ENCODE assay signal across 8 mouse cellular contexts in the genomic region with DNA sequence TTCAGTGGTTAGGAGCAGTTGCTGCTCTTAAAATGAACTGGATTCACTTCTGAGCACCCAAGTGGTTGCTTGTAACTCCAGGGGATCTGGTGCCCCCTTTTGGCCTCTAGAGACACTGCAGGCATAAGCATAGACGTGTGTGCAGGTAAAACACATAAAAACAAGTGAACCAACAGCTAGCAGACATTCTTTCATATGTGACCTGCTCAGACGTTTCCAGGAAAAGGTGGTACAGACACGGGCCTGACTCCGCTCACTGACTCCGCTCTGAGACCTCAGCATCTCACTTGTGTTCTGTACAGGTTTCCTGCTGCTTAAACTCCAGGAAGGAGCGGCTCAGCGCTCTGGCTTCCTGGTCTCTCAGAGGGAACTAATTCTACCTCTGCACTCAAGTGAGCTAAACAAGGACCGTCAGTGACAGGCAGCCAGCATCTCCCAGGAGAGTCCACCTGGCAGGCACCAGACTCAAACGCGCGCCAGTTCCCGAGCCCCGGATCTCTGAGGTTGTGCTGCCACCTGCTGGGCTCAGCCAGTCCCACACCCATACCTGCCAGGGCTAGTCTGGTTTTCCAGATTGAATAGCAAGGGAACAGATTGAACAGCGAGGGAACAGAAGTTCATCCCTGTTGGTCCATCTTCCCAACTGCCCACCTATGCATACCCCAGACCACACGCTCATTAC. TPM values are rescaled to one million over a fixed set of nuclear protein-coding genes. Genes with fewer than 3 reads are reported as not detected.
DNase-seq lines count a peak whose midpoint lies in the region; ATAC-seq lines count a peak whose summit lies in the region.

No protein-coding gene starts in this region.

- ATAC-seq in common myeloid progenitor, adult 5-6 weeks (replicated peaks; ENCODE audit: low read depth, poor library complexity, severe bottlenecking): peak; percentile 99
- ATAC-seq in megakaryocyte-erythroid progenitor cell, adult 5-6 weeks (replicated peaks; ENCODE audit: low FRiP score, low TSS enrichment, poor library complexity, severe bottlenecking): peak; percentile 92

- DNase-seq in ZHBTc4 (ENCODE audit: low read depth, low spot score): peak; percentile 85
- DNase-seq in gastrocnemius, adult 8-10 months (ENCODE audit: low spot score in 2 of 2): peak; percentile 75 to 80
- peak; percentile 90 for DNase-seq in induced T-regulatory cell, adult 2 months (ENCODE audit: low read depth)
- peak; percentile 71 to 82 for DNase-seq in left cerebral cortex, postnatal 10 days (ENCODE audit: extremely low spot score in 1 of 2, low spot score in 2 of 2)
- peak; percentile 81 for DNase-seq in right cerebral cortex, postnatal 14 days
- peak; percentile 83 for DNase-seq in urinary bladder, postnatal 25 days (ENCODE audit: low spot score)

- intact Hi-C loops in left cerebral cortex, postnatal 10 days (cut with DNase I): loop anchor here (2.0 to 10.0 kb wide), 2 partner anchors 32 to 144 kb away; a partner anchor contains a TSS

RNA-seq across cellular contexts. Expression of a gene that starts 14.9 kb away (rescaled TPM):
- not detected in 2 replicates for total RNA-seq in common myeloid progenitor, adult 5-6 weeks (2017)
- total RNA-seq in gastrocnemius, adult 8-10 months (2022): not detected
- total RNA-seq in left cerebral cortex, postnatal 10 days (2021): not detected
- not detected in 2 replicates for total RNA-seq in megakaryocyte-erythroid progenitor cell, adult 5-6 weeks (2014; fragmentation: Nextera tagmentation)
- total RNA-seq in megakaryocyte-erythroid progenitor cell, adult 5-6 weeks (2017): not detected in 2 replicates

RNA-seq across cellular contexts. Expression of a gene that starts 19.2 kb away (rescaled TPM):
- 51.6 and 59.1 TPM in 2 replicates for total RNA-seq in common myeloid progenitor, adult 5-6 weeks (2017)
- 10 to 100 TPM in 3 of 4 experiments, 1 to 10 TPM in 1; 9.1 to 15.3 (median 11.8) TPM for total RNA-seq in gastrocnemius, adult 8-10 months (2022)
- total RNA-seq in left cerebral cortex, postnatal 10 days (2021): 10 to 100 TPM; 36.0 to 36.4 TPM
- total RNA-seq in megakaryocyte-erythroid progenitor cell, adult 5-6 weeks (2014; fragmentation: Nextera tagmentation): 22.5 and 46.2 TPM in 2 replicates
- total RNA-seq in megakaryocyte-erythroid progenitor cell, adult 5-6 weeks (2017): 29.4 and 35.9 TPM in 2 replicates

RNA-seq across cellular contexts. Expression of a gene that starts 19.4 kb away (rescaled TPM):
- 41.5 and 46.6 TPM in 2 replicates for total RNA-seq in common myeloid progenitor, adult 5-6 weeks (2017)
- 1 to 10 TPM; 7.5 to 8.5 (median 8.0) TPM for total RNA-seq in gastrocnemius, adult 8-10 months (2022)
- 10 to 100 TPM; 18.0 to 19.1 TPM for total RNA-seq in left cerebral cortex, postnatal 10 days (2021)
- 10.3 and 21.8 TPM in 2 replicates for total RNA-seq in megakaryocyte-erythroid progenitor cell, adult 5-6 weeks (2014; fragmentation: Nextera tagmentation)
- total RNA-seq in megakaryocyte-erythroid progenitor cell, adult 5-6 weeks (2017): 39.6 and 52.1 TPM in 2 replicates

RNA-seq across cellular contexts. Expression of a gene that starts 21.6 kb away (rescaled TPM):
- total RNA-seq in common myeloid progenitor, adult 5-6 weeks (2017): not detected in 2 replicates
- not detected for total RNA-seq in gastrocnemius, adult 8-10 months (2022)
- under 1 TPM in 1 of 2 experiments, not detected in 1; 0.59 TPM for total RNA-seq in left cerebral cortex, postnatal 10 days (2021)
- 1.0 TPM in 1 of 2 replicates, not detected in the other for total RNA-seq in megakaryocyte-erythroid progenitor cell, adult 5-6 weeks (2014; fragmentation: Nextera tagmentation)
- total RNA-seq in megakaryocyte-erythroid progenitor cell, adult 5-6 weeks (2017): not detected in 2 replicates

RNA-seq across cellular contexts. Expression of a gene that starts 32.3 kb away (rescaled TPM):
- total RNA-seq in common myeloid progenitor, adult 5-6 weeks (2017): 38.4 and 44.1 TPM in 2 replicates
- total RNA-seq in gastrocnemius, adult 8-10 months (2022): 1 to 10 TPM; 3.2 to 6.7 (median 4.8) TPM
- total RNA-seq in left cerebral cortex, postnatal 10 days (2021): 10 to 100 TPM; 43.2 to 48.4 TPM
- 40.0 and 58.7 TPM in 2 replicates for total RNA-seq in megakaryocyte-erythroid progenitor cell, adult 5-6 weeks (2014; fragmentation: Nextera tagmentation)
- total RNA-seq in megakaryocyte-erythroid progenitor cell, adult 5-6 weeks (2017): 61.9 and 76.4 TPM in 2 replicates

Comparison
In these comparisons a context has a peak if more than half of its experiments do, and no peak if none do; other contexts are left out.
1. Peak in every context shown above with its lines: DNase-seq and ATAC-seq.